Mouse (Mus musculus) brown adipose tissue, adult 24 weeks (tissue): ENCODE data around the gene Pilrb2. TPM values are rescaled to one million over a fixed set of nuclear protein-coding genes. Genes with fewer than 3 reads are reported as not detected.
"Not testable (repeated sequence)": the region's sequence is repeated elsewhere in the genome, so short reads cannot be mapped to it uniquely, and the experiment has no call there.

Experiments used
- H3K27ac ChIP-seq: fragments of 200-500 bp; replicated peaks from 2 replicates; pipeline ENCODE4 v1.5.1; 2012; ENCODE audit warnings: low read depth, mild to moderate bottlenecking, low read length
- H3K4me1 ChIP-seq: fragments of 200-500 bp; 2 replicates; pipeline ENCODE4 v1.6.1; 2012; ENCODE audit warnings: low read length, mixed read lengths; ENCODE audit not compliant: control insufficient read depth, insufficient read depth, insufficient read length
- H3K4me3 ChIP-seq: fragments of 200-500 bp; 2 replicates; pipeline ENCODE4 v1.5.1; 2012; ENCODE audit warnings: low read depth, mild to moderate bottlenecking, low read length, moderate library complexity; ENCODE audit not compliant: insufficient read depth
- polyA plus RNA-seq: library from polyadenylated mRNA; stranded (reverse); fragments of >200 nt; gene quantifications from 2 replicates; pipeline ENCODE4 v1.2.4, GENCODE M21; 2012; ENCODE audit not compliant: missing spikeins, insufficient read depth, insufficient read length

Pilrb2 gene
- 2.5 and 5.5 TPM in 2 replicates for polyA plus RNA-seq

DNA sequence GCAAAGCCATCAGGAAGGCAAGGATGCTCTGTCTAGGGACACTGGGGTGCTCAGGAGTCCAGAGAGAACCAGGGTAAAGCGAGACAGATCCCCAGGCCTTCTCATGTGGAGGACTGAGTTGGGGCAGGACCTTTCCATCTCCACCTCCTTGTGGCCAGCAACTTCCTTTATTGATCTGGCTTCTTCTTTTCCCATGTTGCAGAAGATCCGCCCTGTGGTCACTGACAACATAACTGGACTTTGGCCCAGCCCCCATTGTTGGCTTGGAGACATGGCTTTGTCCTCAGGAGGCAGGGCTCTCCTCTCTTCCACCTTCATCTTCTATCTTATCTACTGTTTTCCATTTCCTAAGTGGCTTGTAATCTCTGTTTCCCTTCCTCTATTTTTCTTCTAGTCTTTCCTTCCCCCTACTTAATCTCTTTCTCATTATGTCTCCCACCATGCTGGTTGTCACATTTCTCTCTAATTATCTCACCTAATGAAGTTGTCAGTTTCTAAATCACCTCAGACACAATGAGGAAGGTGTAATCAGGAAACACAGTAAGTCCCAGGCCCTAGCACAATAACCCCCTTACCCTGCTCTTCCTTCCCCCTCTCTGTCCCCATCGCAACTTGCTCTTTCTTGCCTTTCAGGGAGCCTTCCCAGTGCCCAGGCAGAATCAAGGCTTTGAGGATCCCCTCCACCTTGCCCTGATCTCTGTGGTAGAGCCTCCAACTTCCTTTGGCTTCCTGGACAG, at the start of gene Pilrb2:
Gene Pilrb2, minus strand, starts transcription at position 172 of the 737 bp plus-strand sequence.
- H3K4me1 ChIP-seq = not testable (repeated sequence)
- Histone ChIP-seq H3K27ac (peak within 1 kb of the TSS; percentile 3; the same call in 1 of the 2 replicates), H3K4me3 (peak within 1 kb of the TSS; percentile 24)

DNA sequence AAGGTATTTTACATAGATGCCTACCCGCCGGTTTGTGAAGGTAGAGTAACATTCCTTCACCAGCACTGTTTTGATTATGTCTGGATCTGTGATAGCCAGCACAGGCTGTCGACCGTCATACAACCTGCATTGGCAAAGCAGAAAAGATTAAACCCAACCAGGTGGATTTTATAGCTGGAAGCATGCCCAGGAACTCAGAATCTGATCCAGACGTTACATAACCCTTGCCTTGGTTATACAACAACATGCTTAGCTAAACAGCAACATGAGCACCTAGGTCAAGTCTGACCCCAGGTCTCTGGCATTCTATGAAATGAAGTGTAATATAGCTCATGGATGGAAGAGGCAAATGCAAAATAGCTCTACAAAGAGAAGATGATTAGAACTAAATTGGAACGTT, 43.9 kb upstream of the Pilrb2 start:
- H3K27ac ChIP-seq = no peak overlapping the region
- no peaks in the 10 kb centered on the region for H3K4me1 ChIP-seq
- no peak overlapping the region for H3K4me3 ChIP-seq

DNA sequence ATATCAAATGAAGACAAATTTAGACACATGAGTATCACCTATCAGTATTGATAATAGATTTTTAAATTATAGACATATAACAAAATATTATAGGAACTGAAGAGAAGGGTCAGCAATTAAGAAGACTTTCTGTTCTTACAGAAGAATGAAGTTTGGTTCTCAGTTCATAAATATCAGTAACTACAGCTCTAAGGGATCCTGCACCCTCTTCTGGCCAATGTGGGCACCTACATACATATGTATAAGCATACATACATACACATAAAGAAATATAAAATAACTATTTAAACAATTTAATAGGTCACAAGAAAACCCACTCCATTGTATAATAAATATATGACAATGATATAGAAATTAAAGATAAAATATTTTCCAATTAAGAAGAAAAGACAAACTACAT, 42.9 kb upstream of the Pilrb2 start:
- Histone ChIP-seq H3K27ac (no peak overlapping the region), H3K4me3 (no peak overlapping the region), H3K4me1 (no peaks in the 10 kb centered on the region)

DNA sequence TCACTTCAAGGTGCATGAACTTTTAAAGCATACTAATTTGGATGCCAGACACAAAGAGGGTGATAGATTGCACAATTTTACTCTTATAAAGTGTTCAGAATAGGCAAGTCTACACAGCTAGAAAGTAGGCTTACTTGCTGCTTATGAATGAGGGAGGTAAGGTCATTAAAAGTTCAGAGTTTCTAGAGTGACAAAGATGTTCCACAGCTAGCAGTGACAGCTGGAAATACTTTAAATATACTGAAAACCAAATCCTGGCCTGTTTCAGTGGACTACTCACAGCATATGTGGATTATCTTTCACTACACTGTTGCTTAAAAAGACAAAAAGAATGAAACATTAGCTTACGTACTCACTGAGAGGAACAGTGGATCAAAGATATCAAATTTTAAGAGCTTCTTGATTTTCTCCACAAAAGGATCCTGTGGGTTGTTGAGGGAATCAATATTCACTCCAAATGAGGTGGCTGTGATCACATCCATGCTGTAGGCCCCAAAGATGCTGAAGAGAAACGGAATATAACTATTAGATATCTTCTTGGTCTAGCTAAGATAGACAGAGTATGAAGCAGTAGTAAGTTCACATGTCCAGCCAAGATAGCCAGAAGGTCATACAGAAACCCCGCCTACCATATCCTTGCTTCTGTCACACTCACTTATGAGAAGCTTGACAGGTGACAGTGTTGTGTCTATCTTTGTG, 38.1 kb upstream of the Pilrb2 start:
- no peak overlapping the region for H3K27ac ChIP-seq
- H3K4me1 ChIP-seq = no peaks in the 10 kb centered on the region
- no peak overlapping the region for H3K4me3 ChIP-seq

DNA sequence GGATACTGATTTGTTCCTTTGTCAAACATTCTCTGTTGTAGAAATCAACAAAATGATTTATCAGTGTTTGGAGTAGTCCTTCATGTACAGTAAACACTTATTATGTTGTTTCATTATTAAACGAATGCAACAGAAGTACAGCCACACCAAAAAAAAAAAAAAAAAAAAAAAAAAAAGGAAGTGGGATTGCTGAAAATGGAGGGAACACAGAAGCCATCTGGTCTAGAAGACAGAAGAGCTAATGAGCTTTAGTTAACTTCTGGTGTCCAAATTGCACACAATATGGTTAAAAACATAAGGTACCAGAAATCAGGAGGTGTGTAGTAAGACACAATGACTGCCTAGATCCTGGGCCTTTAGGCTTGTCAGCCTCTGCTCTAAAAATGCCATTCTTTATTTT, 26.2 kb upstream of the Pilrb2 start:
- Histone ChIP-seq H3K4me3 (no peak overlapping the region), H3K27ac (no peak overlapping the region), H3K4me1 (no peaks in the 10 kb centered on the region)

DNA sequence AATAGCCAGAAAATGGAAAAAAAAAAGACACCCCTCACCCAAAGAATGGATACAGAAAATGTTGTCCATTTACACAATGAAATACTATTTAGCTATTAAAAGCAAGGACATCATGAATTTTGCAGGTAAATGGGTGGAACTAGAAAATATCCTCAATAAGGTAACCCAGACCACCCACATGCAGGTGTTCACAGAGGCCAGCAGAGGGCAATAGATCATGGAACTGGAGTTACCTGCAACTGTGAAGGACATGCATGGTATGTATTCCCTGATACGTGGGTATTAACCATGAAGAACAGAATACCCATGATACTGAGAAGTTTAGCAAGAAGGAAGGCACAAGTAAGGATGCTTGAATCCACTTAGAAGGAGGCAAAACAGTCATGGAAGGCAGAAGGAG, 21.3 kb upstream of the Pilrb2 start:
- H3K4me3 ChIP-seq = no peak overlapping the region
- H3K27ac ChIP-seq = no peak overlapping the region
- no peaks in the 10 kb centered on the region for H3K4me1 ChIP-seq

DNA sequence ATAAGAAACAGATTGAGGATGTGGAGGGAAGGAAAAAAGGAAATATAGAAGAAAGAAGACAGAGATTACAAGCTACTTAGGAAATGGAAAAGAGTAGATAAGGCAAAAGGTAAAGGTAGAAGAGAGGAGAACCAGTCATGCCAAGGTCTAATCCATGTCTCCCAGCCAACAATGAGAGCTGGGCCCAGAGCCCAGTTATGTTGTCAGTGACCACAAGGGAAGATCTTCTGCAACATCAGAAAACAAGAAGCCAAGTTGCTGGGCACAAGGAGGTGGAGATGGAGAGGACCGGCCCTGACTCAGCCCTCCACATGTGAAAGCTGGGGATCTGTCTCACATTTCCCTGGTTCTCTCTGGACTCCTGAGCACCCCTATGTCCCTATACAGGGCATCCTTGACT, 16.1 kb upstream of the Pilrb2 start:
- H3K4me1 ChIP-seq = no peaks in the 10 kb centered on the region
- no peak overlapping the region for H3K27ac ChIP-seq
- H3K4me3 ChIP-seq = no peak overlapping the region

DNA sequence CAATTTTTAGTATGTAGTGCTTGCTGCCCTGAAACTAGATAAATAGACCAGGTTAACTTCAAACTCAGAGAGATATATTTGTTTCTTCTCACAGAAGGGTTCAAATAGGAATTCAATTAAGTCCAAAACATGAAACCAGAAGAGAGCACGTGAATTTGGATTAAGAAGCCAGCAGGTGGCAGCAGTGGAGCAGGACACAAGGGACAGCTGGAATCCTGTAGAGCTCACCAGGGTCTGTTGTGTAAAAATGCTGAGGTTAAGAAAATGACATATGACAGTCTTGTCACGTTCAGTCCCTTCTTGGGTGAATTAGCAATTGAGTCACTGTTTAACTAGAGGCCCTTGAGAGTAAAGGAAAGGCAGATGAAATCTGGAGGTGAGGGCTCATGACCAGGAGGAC, 14.3 kb upstream of the Pilrb2 start:
- Histone ChIP-seq H3K27ac (no peak overlapping the region), H3K4me1 (no peaks in the 10 kb centered on the region), H3K4me3 (no peak overlapping the region)

DNA sequence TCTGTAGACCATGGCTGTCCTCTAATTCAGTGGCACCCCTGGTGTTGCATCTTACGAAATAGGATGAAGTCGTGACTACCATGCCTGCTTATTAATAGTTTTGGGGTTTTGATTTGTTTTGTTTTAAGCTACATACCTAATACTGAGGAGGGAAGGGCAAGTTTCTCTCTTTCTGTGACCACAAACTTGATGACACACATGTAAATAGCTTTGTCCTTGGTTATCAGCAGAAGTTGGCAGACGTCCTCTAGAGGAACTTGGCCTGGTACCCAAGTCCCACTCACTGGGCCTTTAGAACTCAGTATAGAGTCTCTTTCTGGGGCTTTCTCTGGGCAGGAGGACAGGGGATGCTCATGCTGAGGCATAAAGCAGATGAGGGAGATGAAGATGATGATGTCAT, 11.7 kb upstream of the Pilrb2 start:
- Histone ChIP-seq H3K27ac (no peak overlapping the region), H3K4me3 (no peak overlapping the region), H3K4me1 (no peaks in the 10 kb centered on the region)

DNA sequence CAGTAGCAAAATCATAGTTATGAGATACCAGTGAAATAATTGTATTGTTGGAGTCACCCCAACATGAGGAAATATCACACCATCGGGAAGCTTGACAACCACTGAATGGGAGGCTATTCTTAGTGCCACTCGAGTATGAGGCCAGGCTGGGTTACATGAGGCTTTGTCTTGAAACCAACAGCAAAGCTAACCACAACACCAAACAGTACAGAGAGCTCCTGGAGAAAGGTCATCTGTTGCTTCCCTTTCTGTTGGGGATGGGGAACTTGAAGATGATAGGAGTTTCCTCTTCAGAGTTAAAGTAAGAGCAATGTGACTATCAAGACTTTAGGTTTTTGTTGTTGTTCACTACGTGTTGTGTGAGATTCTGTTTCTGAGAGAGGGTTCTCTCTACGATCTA, 11.3 kb upstream of the Pilrb2 start:
- H3K4me3 ChIP-seq = no peak overlapping the region
- H3K27ac ChIP-seq = no peak overlapping the region
- no peaks in the 10 kb centered on the region for H3K4me1 ChIP-seq

DNA sequence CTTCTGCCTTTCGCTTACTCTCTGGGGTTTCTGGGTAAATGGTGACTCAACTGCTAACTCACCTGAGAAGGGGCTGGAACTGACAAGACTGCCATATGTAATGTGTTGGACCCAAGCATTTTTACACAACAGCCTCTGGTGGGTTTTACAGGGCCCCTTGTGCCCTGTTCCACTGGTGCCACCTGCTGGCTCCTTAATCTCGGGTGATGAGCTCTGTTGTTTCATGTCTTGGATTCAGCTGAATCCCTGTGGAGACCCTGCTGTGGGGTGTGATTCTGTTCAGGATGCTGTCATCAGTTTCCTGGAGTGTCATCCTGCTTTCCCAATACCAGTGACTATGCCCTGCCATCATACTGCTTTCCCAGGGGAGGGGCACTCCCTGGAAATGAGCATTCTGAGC, 6.2 kb upstream of the Pilrb2 start:
- no peak overlapping the region for H3K27ac ChIP-seq

DNA sequence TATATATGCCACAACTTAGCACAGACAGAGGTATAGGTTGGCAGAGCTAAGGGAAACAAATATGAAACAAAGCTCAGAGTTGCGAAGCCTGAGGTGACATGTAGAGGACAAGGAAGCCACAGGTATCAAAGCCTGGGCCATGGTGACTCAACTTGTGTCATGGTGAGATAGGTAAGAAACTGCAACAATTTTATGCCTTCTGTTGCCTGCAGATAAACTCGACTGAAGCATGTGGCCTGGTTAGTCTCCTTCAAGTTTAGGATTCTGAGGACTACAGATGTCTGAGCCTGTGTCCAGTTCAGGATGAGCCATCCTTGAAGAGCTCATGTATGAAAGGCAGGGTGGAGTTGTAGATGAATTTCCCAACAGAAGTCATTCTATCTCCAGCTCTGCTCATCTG, 3.4 kb upstream of the Pilrb2 start:
- Histone ChIP-seq H3K4me3 (no peak overlapping the region), H3K4me1 (no peaks in the 10 kb centered on the region), H3K27ac (no peak overlapping the region)

More for the DNA sequence above, 6.2 kb upstream of the Pilrb2 start:
- Histone ChIP-seq H3K4me1 (no peaks in the 10 kb centered on the region), H3K4me3 (no peak overlapping the region)

DNA sequence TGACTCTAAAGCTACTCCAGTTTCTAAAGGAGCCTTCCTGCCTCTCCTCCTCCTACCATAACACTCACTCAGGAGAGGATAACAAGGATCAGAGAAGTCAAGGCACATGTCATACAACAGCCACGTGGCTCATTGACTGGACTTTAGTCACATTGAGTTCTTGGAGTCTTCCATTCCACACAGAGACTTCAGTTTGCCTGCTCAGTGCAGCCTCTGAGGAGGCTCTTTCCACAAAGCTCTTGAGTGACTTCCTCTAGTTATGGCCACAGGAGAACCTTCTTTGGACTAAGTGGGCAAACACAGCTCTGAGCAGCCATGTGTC, 727 bp upstream of the Pilrb2 start:
- not testable (repeated sequence) for H3K4me3 ChIP-seq, H3K4me1 ChIP-seq, H3K27ac ChIP-seq

DNA sequence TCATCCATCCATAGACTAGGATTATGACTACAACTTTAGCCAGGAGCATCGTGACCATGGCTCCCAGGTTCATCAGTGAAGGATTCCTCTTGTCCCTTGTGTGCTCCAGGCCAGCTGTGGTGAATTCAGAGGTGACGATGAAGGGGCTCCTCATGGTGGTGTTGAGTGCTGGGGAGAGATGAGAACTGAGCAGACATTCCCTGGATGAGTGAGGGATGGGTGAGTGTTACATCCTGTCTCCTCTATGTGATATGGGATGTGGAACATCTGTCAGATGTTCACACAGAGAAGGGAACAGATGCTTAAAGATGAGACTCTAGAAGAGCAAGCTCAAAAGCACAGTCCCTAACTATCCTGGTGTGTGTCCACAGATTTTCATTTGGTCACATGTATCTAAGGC, 3.0 kb downstream of the Pilrb2 start:
- H3K27ac ChIP-seq, H3K4me1 ChIP-seq: not testable (repeated sequence)

DNA sequence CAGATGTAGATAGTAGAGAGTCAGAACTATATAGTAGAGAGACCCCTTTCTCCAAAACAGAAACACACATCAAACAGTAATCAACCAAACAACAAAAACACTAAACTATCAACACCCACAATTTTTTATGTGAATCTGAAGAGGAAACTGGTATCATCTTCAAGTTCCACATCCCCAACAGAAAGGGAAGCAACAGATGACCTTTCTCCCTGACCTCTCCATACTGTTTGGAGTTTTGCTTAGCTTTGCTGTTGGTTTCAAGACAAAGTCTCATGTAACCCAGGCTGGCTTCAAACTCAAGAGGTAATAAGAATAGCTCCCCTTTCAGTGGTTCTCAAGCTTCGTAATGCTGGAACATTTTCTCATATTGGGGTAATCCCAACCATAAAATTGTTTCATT, 7.6 kb downstream of the Pilrb2 start:
- not testable (repeated sequence) for H3K4me3 ChIP-seq, H3K4me1 ChIP-seq, H3K27ac ChIP-seq

More for the DNA sequence above, 3.0 kb downstream of the Pilrb2 start:
- H3K4me3 ChIP-seq = not testable (repeated sequence)
